Mouse (Mus musculus): Measurements from ENCODE around the gene Fgf15.

GRCm38 (mm10) chr7:144942744-144943135, 46.4 kb downstream of the Fgf15 start:
- TF ChIP-seq MAFK (IDR thresholded peaks at IDR 0.05; ENCODE audit: insufficient read depth, low read depth, low read length) (no peak), HCFC1 (IDR thresholded peaks at IDR 0.05; ENCODE audit: borderline replicate concordance, insufficient read depth, low read length) (no peak), ZNF384 (IDR thresholded peaks at IDR 0.05; ENCODE audit: low read depth, low read length) (no peak)

Measured in ES-E14 (cell line).